ENCODE assay signal across 13 mouse cellular contexts in genomic region chr10:84420589-84420988, GRCm38 (mm10). TPM values are rescaled to one million over a fixed set of nuclear protein-coding genes. Genes with fewer than 3 reads are reported as not detected.
DNase-seq lines count a peak whose midpoint lies in the region; ATAC-seq lines count a peak whose summit lies in the region.
"Had no signal": no experiment of that assay in that cellular context is flagged by ENCODE, and none has a peak within 500 bp of the region (broad histone marks: within the 10 kb centered on the region; RNA-seq: fewer than 3 reads in every experiment).

No protein-coding gene starts in this region.

- ATAC-seq in frontal cortex, adult (ENCODE audit: low TSS enrichment), result peak; percentile 42
- ATAC-seq: forebrain, embryonic 15.5 days; intestine, embryonic 16.5 days had no signal

- DNase-seq in frontal cortex, postnatal 36 days (ENCODE audit: low spot score in 2 of 2), result no peak
- peak; percentile 52 for DNase-seq in cerebellum, adult 8-10 months
- DNase-seq in cerebellum, postnatal 25 days, result peak; percentile 62 to 69
- DNase-seq in heart, adult 8-10 months (ENCODE audit: low spot score), result no peak
- no peak for DNase-seq in gastrocnemius, postnatal 25 days
- DNase-seq: adrenal gland, adult 2 months; adrenal gland, postnatal 25 days; gastrocnemius, postnatal 14 days; heart, postnatal 36 days; kidney, adult 2 months had no signal

RNA-seq across cellular contexts. Expression of gene Nuak1, which starts 19.8 kb away (rescaled TPM):
- total RNA-seq in heart, adult 8-10 months (2022), result 10 to 100 TPM; 23.9 to 43.8 (median 34.0) TPM
- total RNA-seq in gastrocnemius, postnatal 25 days (2021), result 10 to 100 TPM; 12.6 to 19.4 TPM

Comparison
In these comparisons a context has a peak if more than half of its experiments do, and no peak if none do; other contexts are left out.
1. DNase-seq: peak in cerebellum, adult 8-10 months (single experiment) and cerebellum, postnatal 25 days (2 of 2); none in frontal cortex, postnatal 36 days (0 of 2), heart, adult 8-10 months (single experiment) and gastrocnemius, postnatal 25 days (single experiment).